Mouse (Mus musculus) kidney, adult 2 months (tissue): ENCODE measurements around the gene Lmbr1. TPM values are rescaled to one million over a fixed set of nuclear protein-coding genes. Genes with fewer than 3 reads are reported as not detected.

Experiments used
- DNase-seq: peaks from one replicate; pipeline ENCODE4 v3.0.0; 2021
- H3K27ac ChIP-seq: fragments of 200-500 bp; 2 replicates; pipeline ENCODE4 v1.5.1; 2012; ENCODE audit warnings: low read depth, low read length, control low read depth, inconsistent platforms; ENCODE audit not compliant: insufficient read depth
- H3K27me3 ChIP-seq: fragments of 200-500 bp; replicated peaks from 2 replicates; pipeline ENCODE4 v1.6.1; 2012; ENCODE audit warnings: mild to moderate bottlenecking, moderate library complexity, low read length, inconsistent platforms; ENCODE audit not compliant: control insufficient read depth, insufficient read depth
- H3K36me3 ChIP-seq: fragments of 200-500 bp; 2 replicates; pipeline ENCODE4 v1.6.1; 2012; ENCODE audit warnings: mild to moderate bottlenecking, moderate library complexity, low read length, inconsistent platforms; ENCODE audit not compliant: control insufficient read depth, insufficient read depth
- H3K4me1 ChIP-seq: fragments of 200-500 bp; 2 replicates; pipeline ENCODE4 v1.6.1; 2011; ENCODE audit warnings: low read length; ENCODE audit not compliant: control insufficient read depth, insufficient read depth
- H3K4me3 ChIP-seq: fragments of 200-500 bp; 2 replicates; pipeline ENCODE4 v1.5.1; 2011; ENCODE audit warnings: mild to moderate bottlenecking, low read depth, low read length, control low read depth; ENCODE audit not compliant: insufficient read depth
- CTCF ChIP-seq: fragments of 200-500 bp; conservative IDR thresholded peaks from 2 replicates; pipeline ENCODE4 v1.5.1; 2011; ENCODE audit warnings: low read depth, mild to moderate bottlenecking, control low read depth, low read length, moderate library complexity, mixed read lengths; ENCODE audit not compliant: insufficient read depth, insufficient read length
- POLR2A ChIP-seq: fragments of 200-500 bp; IDR thresholded peaks from one replicate; pipeline ENCODE4 v1.6.1; 2011; ENCODE audit warnings: low read depth, low read length, control low read depth
- WGBS: fragments of 180-500 bp; shearing (Covaris S2); methylation state at CpG from one replicate; pipeline ENCODE4 v1.1.7; 2018; 5-methylcytosine and 5-hydroxymethylcytosine counted together
- polyA plus RNA-seq: library from polyadenylated mRNA; depleted of rRNA; stranded (reverse); fragments of >200 nt; gene quantifications from 2 replicates; pipeline ENCODE4 v1.2.3, GENCODE M21; 2012

The Lmbr1 gene
- polyA plus RNA-seq, 1 experiment = 4.4 TPM

DNA sequence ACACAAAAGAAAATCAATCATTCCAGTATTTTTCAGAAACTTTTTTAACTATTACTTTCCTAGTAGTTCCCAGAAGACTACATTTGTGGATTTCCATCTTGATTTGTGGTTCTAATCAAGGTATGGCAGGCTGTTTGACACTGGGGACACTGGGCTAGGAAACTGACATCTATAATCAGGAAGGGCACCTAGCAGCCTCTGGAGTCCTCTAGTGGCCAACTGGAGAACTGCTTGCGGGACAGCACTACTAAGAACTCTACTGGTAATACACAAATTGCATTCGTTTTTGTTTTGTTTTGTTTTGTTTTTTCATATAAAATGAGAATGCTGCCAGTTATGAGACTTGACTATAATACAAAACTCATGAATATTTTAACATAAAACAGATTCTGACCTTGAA, 85.0 kb downstream of the Lmbr1 start:
- Histone ChIP-seq H3K4me3 (no peak overlapping the region), H3K27me3 (no peaks in the 10 kb centered on the region), H3K36me3 (no peaks in the 10 kb centered on the region), H3K4me1 (no peaks in the 10 kb centered on the region), H3K27ac (no peak overlapping the region)
- no peak for TF ChIP-seq POLR2A
- peak; percentile 86 for TF ChIP-seq CTCF
- peak; percentile 58 for DNase-seq
- 32% methylated on average over 2 of the region's 2 CpGs for WGBS

DNA sequence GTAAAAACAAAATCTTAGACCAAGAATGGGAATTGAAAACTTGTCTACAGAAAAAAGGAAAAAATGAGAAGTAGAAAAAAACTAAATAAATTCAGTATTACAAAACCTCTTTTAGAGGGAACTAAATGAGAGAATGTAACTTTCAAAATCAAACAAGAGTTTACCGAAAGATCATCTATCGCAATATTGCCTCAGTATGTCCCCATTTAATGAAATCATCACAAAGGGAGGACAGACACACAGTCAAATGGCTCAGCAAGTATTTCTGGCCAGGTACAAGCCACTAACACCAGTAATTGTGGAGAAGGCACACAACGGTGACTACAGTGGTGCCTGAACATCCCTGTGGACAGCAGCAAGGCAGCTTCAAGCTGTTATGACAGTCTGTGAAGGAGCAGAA, 88.1 kb downstream of the Lmbr1 start:
- no peak for DNase-seq
- Histone ChIP-seq H3K27ac (no peak overlapping the region), H3K36me3 (no peaks in the 10 kb centered on the region), H3K4me3 (no peak overlapping the region), H3K4me1 (no peaks in the 10 kb centered on the region), H3K27me3 (no peaks in the 10 kb centered on the region)
- no peak for TF ChIP-seq POLR2A
- TF ChIP-seq CTCF = no peak
- WGBS = 90% methylated on average over 3 of the region's 3 CpGs

DNA sequence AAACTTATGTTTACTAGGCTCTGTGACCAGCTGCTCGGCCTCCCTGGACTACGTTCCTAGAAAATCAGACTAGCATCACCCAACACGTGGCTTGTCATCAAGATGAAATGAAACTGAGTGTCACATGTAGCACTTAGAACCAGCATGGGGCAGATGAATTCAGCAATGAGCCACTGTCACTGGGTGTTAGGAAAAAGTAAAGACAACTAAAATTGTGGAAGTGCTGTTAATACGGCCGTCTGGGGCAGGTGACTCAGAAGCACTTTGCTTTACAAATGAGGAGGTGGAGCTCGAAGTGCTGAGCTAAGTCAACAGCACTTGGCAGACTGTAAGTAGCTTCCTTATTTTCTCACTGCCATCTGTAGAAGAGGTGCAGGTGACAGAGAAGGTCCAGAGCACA, 88.5 kb downstream of the Lmbr1 start:
- Histone ChIP-seq H3K4me3 (no peak overlapping the region), H3K36me3 (no peaks in the 10 kb centered on the region), H3K27ac (no peak overlapping the region), H3K4me1 (no peaks in the 10 kb centered on the region), H3K27me3 (no peaks in the 10 kb centered on the region)
- no peak for DNase-seq
- 80% methylated on average over 6 of the region's 6 CpGs for WGBS
- TF ChIP-seq CTCF (no peak), POLR2A (no peak)

DNA sequence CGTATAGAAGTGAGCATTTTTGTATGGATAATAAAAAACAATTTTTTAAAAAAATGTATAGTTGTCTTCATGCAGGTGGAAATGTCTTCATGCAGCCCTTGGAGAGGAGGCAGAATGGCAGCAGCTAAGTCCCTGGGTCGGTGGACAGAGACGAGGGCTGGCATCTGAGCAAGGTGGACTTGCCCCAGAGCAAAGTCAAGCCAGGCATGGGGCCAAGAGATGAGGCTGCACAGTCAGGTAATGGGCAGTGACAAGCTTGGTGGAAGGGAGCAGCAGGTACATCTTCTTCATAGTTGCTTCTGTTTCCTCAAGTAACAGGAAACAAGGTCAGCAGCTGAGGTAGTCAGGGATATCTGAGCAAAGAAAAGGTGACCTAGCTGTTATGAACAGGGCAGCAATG, 97.1 kb downstream of the Lmbr1 start:
- Histone ChIP-seq H3K27ac (no peak overlapping the region), H3K36me3 (no peaks in the 10 kb centered on the region; the same call in 1 of the 2 replicates), H3K4me1 (no peaks in the 10 kb centered on the region), H3K27me3 (no peaks in the 10 kb centered on the region), H3K4me3 (no peak overlapping the region)
- TF ChIP-seq CTCF (no peak), POLR2A (no peak)
- DNase-seq = peak; percentile 31
- 71% methylated on average over 3 of the region's 3 CpGs for WGBS

DNA sequence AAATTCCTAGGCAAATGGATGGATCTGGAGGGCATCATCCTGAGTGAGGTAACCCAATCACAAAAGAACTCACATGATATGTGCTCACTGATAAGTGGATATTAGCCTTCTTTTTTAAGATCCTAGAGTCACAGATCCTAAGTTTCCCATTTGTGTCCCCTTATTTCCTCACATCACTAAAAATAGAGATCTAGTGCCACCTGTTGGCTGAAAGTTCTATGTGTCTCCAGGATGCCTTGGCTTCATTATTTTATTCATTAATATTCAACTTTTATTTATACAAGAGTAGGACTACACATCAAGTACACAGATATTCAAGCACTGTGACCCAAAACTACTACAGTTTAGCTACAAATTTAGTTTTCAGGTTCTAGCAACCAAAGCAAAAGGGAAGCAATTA, 103.4 kb downstream of the Lmbr1 start:
- Histone ChIP-seq H3K4me1 (no peaks in the 10 kb centered on the region), H3K36me3 (no peaks in the 10 kb centered on the region), H3K27ac (no peak overlapping the region), H3K27me3 (no peaks in the 10 kb centered on the region), H3K4me3 (no peak overlapping the region)
- no peak for TF ChIP-seq POLR2A
- no peak for TF ChIP-seq CTCF
- peak; percentile 23 for DNase-seq

DNA sequence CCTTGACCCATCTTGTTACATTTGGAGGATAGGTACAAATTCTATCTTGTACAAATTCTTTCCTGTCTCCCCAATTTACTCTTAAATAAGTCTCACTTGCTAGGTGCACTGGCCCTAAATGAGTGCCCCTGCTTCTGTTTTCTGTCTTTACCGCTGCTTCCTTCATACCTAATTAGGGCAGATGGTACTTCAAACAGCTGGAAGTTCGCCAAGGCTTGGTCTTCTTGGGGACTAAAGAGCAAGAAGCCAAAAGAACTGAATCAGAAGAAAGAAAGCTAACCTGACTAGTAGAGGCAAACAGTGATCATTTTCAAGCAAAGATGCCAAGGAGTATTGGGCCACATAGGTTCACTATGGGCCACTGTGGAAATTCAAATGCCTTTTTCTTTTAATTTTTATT, 104.8 kb downstream of the Lmbr1 start:
- WGBS = 75% methylated on average over 2 of the region's 2 CpGs

DNA sequence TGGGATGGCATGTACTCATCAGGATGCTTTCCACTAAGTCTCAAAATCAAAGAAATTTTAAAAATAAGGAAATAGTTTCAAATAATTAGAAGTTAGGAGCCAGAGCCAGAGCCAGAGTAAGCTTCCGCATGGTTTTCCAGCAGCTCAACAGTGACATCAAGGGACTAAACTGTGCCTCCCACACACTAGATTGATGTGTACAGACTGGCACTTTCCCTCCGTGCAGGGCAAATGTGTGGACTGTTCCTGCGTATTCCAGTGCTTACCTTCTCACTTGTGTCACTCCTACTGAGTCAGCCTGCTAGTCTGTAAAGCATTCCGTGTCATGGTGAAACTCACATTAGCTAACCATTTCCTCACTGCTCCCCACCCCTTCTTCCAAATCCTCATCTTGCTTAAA, 107.3 kb downstream of the Lmbr1 start:
- WGBS = 49% methylated on average over 4 of the region's 4 CpGs
- Histone ChIP-seq H3K4me3 (no peak overlapping the region), H3K27me3 (no peaks in the 10 kb centered on the region), H3K36me3 (no peaks in the 10 kb centered on the region), H3K4me1 (no peaks in the 10 kb centered on the region), H3K27ac (no peak overlapping the region)
- no peak for DNase-seq
- TF ChIP-seq POLR2A (no peak), CTCF (peak; percentile 39; the same call in 1 of the 2 replicates)

More for the DNA sequence above, 104.8 kb downstream of the Lmbr1 start:
- H3K36me3 ChIP-seq = no peaks in the 10 kb centered on the region
- TF ChIP-seq POLR2A = no peak
- TF ChIP-seq CTCF = no peak
- no peaks in the 10 kb centered on the region for H3K27me3 ChIP-seq
- no peaks in the 10 kb centered on the region for H3K4me1 ChIP-seq
- H3K27ac ChIP-seq = no peak overlapping the region
- DNase-seq = no peak
- no peak overlapping the region for H3K4me3 ChIP-seq

DNA sequence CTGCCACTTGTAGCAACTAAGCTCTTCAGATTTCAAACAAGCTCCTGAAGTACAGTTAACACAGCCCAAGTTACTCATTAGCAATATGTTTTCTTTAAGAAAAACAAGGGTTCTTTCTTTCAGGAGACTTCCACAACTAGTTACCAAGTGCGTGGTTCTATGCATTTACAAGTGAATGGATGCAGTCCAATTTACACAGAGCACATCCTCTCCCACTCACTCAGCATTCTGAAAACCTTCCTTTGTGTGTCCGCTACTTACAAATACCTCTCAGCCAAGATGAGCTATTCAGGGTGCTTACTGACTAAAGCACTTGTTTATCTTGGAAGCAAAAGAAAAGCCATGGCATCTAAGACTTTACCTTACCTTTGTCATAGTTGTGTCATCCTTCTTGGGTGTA, 124.3 kb downstream of the Lmbr1 start:
- TF ChIP-seq POLR2A (no peak), CTCF (no peak)
- Histone ChIP-seq H3K4me3 (no peak overlapping the region), H3K27me3 (no peaks in the 10 kb centered on the region), H3K27ac (no peak overlapping the region), H3K4me1 (no peaks in the 10 kb centered on the region), H3K36me3 (no peaks in the 10 kb centered on the region)
- DNase-seq = no peak
- 70% methylated on average over 2 of the region's 2 CpGs for WGBS
